Mouse (Mus musculus): Measurements from ENCODE around the gene Kmt2c.

DNA sequence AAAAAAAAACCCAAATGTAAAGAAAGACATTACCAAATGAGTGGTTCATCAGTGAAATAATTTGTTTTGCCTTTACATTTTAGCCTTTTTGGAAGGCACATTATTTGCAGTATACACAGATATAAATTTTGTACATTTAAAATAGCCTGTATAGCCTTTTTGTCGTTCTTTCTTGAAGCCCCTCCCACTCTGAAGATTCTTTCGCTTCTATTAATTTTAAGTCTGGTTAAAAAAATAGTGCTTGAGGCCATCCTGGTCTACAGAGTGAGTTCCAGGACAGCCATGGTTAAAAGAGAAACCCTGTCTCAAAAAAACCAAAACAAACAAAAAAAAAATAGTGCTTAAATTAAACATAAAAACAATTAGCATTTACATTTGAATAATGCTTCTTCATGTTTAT lies 32.0 kb upstream of the Kmt2c start:
- TF ChIP-seq CTCF (IDR thresholded peaks at IDR 0.05; ENCODE audit: low read depth) (no peak), EP300 (optimal IDR thresholded peaks at IDR 0.05) (no peak)

Data from stomach, postnatal 0 days (tissue).